Mouse (Mus musculus) hindbrain, embryonic 15.5 days (tissue): ENCODE measurements around the gene Dnaja2. TPM values are rescaled to one million over a fixed set of nuclear protein-coding genes. Genes with fewer than 3 reads are reported as not detected.
A peak's percentile ranks its signal among the peaks of the same experiment; 100 is the strongest.

ENCODE experiments used
- ATAC-seq: fragments of 200-750 bp; cut with Nextera tagmentation; 2 replicates; pipeline ENCODE4 v1.8.0; 2017; ENCODE audit warnings: low read depth, moderate number of reproducible peaks, moderate TSS enrichment; ENCODE audit not compliant: low FRiP score
- H3K27ac ChIP-seq: fragments of 300-500 bp; sonication (generic); replicated peaks from 2 replicates; pipeline ENCODE4 v1.5.1; 2015; ENCODE audit warnings: mild to moderate bottlenecking, inconsistent platforms
- H3K27me3 ChIP-seq: fragments of 300-500 bp; sonication (generic); 2 replicates; pipeline ENCODE4 v1.6.1; 2015; ENCODE audit warnings: control low read depth, inconsistent platforms
- H3K36me3 ChIP-seq: fragments of 300-500 bp; sonication (generic); 2 replicates; pipeline ENCODE4 v1.6.1; 2015; ENCODE audit warnings: control low read depth, inconsistent platforms
- H3K4me1 ChIP-seq: fragments of 300-500 bp; sonication (generic); replicated peaks from 2 replicates; pipeline ENCODE4 v1.6.1; 2015; ENCODE audit warnings: control low read depth, inconsistent platforms
- H3K4me2 ChIP-seq: fragments of 300-500 bp; sonication (generic); 2 replicates; pipeline ENCODE4 v1.6.1; 2015; ENCODE audit warnings: moderate library complexity, mild to moderate bottlenecking, inconsistent platforms
- H3K4me3 ChIP-seq: fragments of 300-500 bp; sonication (generic); 2 replicates; pipeline ENCODE4 v1.5.1; 2015; ENCODE audit warnings: mild to moderate bottlenecking, inconsistent platforms
- H3K9ac ChIP-seq: fragments of 300-500 bp; sonication (generic); 2 replicates; pipeline ENCODE4 v1.6.1; 2015; ENCODE audit warnings: inconsistent platforms
- H3K9me3 ChIP-seq: fragments of 300-500 bp; sonication (generic); 2 replicates; pipeline ENCODE4 v1.6.1; 2016; ENCODE audit warnings: control low read depth, inconsistent platforms
- WGBS: fragments of 180-500 bp; shearing (Covaris S2); methylation state at CpG from one replicate; pipeline ENCODE4 v1.1.7; 2015; 5-methylcytosine and 5-hydroxymethylcytosine counted together
- polyA plus RNA-seq: library from polyadenylated mRNA; unstranded; fragments of >200 nt; fragmentation: Nextera tagmentation; extraction: Ambion mirVana; gene quantifications from 2 replicates; pipeline ENCODE4 v1.2.1, GENCODE M21; 2015

Dnaja2 gene
- polyA plus RNA-seq = 167 and 168 TPM in 2 replicates

DNA sequence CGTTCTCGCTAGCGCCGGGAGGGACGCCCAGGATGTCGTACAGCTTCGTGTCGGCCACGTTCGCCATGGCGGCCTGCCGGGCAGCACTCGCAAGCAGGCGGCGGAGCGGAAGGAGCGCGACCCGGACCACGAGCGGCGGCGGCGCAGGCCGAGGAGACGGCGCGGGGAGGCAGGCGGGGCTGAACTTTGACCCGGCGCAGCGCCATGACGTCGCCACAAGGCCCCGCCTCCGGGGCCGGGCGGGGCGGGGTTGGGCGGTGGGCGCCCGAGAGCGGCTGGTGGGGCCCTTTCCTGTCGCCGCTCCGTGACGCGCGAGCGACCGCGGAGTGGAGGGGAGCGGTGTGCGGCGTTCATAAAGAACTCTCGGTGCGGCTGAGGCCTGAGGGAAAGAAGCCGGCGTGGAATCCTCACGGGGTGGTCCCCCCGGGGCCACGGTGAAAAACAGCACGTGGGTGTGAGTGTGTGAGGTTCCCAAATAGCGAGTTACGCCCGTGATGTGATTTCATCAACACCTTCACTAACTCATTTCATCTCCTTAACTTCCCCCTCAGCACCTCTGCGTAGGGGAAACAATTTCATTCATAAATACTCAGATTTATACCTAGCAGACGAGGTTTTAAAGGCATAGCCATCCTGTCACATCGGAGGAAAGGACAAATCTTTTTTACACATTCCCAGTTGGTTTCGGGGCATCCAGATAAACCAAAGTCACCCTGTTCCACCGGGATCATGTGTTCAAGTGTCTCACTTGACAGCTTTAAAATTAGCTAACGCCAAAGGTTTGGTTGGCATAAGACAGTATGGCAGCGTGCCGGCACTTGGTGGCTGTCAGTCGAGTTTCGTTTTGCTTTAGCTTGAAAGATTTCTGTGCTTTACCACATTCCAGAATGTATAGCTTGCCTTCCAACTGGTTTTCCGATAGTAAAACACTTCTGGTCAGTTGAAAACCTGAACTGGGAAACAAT is at the start of gene Dnaja2:
TSS of gene Dnaja2 (minus strand) at position 164 of the 965 bp plus-strand sequence.
- peak within 1 kb of the TSS; percentile 85 for H3K9ac ChIP-seq
- H3K4me2 ChIP-seq = peak within 1 kb of the TSS; percentile 83
- H3K4me1 ChIP-seq = peaks cover 28% of the 10 kb centered on the region
- peak within 1 kb of the TSS; percentile 93 for H3K27ac ChIP-seq
- ATAC-seq = peak; percentile 95
- peaks cover 18% of the 10 kb centered on the region for H3K36me3 ChIP-seq
- under 1% methylated on average over 58 of the region's 77 CpGs for WGBS
- H3K4me3 ChIP-seq = peak within 1 kb of the TSS; percentile 93
- H3K9me3 ChIP-seq = no peaks in the 10 kb centered on the region
- no peaks in the 10 kb centered on the region for H3K27me3 ChIP-seq

DNA sequence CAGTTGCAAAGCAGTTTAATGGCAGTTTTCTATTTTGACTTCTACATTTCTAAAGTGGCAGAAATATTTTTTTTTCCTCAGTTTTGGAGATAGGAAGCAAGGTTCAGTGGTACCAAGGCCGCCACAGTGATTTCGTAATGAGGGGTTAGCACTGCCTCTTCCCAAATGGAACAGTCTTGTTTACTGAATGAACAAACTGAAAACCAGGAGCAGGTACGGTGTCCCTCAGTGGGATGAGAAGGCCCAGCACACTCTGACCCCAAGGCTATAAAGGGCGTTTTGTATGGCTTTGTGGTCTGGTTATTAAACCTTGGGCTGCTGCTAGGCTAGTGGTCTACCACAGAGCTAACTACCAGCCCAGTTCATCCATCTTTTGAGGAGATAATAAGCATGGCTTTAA is 49.1 kb upstream of the Dnaja2 start:
- no peak overlapping the region for H3K4me3 ChIP-seq
- WGBS = 87% methylated on average over 4 of the region's 4 CpGs

GRCm38 (mm10) chr8:85603203-85603895 is 48.2 kb upstream of the Dnaja2 start:
- Histone ChIP-seq H3K4me3 (no peak overlapping the region), H3K36me3 (no peaks in the 10 kb centered on the region), H3K9me3 (no peaks in the 10 kb centered on the region), H3K4me2 (no peak overlapping the region), H3K27me3 (no peaks in the 10 kb centered on the region), H3K9ac (no peak overlapping the region), H3K27ac (no peak overlapping the region), H3K4me1 (no peaks in the 10 kb centered on the region)
- peak; percentile 51; the same call in 1 of the 2 replicates for ATAC-seq
- 40% methylated on average over 8 of the region's 8 CpGs for WGBS

More for the DNA sequence above, 49.1 kb upstream of the Dnaja2 start:
- Histone ChIP-seq H3K27me3 (no peaks in the 10 kb centered on the region), H3K27ac (no peak overlapping the region), H3K9me3 (no peaks in the 10 kb centered on the region), H3K36me3 (no peaks in the 10 kb centered on the region), H3K4me1 (no peaks in the 10 kb centered on the region), H3K4me2 (no peak overlapping the region), H3K9ac (no peak overlapping the region)
- no peak for ATAC-seq

DNA sequence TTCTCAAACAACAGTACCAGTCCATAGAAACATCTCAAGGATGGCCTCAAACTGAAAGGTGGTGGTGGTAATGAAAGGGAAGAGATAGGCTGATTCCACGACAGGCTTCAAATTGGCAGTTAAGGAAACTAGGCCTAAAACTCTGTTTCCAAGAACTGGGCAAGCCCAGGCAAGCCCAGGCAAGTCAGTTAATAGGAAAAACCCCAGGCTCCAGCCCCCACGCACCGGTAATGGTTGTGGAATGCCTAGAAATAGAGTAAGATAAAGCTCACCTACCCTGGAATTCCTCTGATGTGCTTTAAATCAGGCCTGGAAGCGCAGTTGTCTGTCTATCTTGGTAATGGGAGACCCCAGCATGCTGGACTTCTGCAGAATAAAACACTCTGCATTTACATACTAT is 47.6 kb upstream of the Dnaja2 start:
- no peak overlapping the region for H3K9ac ChIP-seq
- no peak for ATAC-seq
- no peaks in the 10 kb centered on the region for H3K36me3 ChIP-seq
- H3K27ac ChIP-seq = no peak overlapping the region
- H3K4me2 ChIP-seq = no peak overlapping the region
- WGBS = 88% methylated on average over 4 of the region's 4 CpGs
- H3K27me3 ChIP-seq = no peaks in the 10 kb centered on the region
- H3K9me3 ChIP-seq = no peaks in the 10 kb centered on the region
- no peak overlapping the region for H3K4me3 ChIP-seq
- no peaks in the 10 kb centered on the region for H3K4me1 ChIP-seq

GRCm38 (mm10) chr8:85601741-85602140 is 46.6 kb upstream of the Dnaja2 start:
- Histone ChIP-seq H3K27ac (no peak overlapping the region), H3K4me2 (no peak overlapping the region), H3K36me3 (no peaks in the 10 kb centered on the region), H3K4me3 (no peak overlapping the region), H3K9ac (no peak overlapping the region), H3K9me3 (no peaks in the 10 kb centered on the region), H3K4me1 (no peaks in the 10 kb centered on the region), H3K27me3 (no peaks in the 10 kb centered on the region)
- ATAC-seq = no peak
- WGBS = 85% methylated on average over 8 of the region's 8 CpGs

DNA sequence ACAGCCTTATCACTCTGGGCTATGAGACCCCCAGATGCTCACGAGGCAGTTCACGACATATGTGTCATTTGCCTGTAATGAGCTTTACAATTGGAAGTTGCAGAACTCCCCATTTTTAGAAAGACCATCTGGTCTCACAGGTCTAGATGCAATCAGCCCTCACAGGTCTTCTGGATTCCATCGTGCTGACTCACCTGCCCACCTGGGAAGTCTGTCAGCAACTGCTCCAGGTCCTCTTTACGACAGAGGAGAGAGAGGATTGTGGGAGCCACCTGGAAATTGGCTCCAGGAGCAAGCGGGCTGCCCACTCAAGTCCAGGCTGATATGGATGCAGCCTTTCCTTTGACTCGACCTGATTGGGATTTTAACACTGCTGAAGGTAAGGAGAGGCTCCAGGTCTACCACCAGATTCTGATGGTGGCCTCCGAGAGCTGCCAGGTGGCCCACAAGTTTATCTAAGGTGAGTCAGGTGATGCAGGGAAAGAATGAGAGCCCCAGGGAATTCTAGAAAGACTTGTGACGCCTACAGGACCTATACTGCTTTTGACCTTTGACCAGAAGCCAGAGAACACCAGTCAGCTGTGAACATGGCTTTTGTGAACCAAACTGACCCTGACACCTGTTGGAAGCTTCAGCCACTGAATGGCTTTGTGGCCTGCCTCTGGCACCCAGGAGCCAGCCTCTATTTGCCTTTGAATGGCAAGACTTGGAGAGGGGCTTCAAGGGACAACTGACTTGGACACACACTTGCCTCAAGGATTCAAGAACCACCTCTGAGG is 42.5 kb upstream of the Dnaja2 start:
- H3K9ac ChIP-seq = no peak overlapping the region
- H3K4me2 ChIP-seq = no peak overlapping the region
- no peak overlapping the region for H3K27ac ChIP-seq
- H3K27me3 ChIP-seq = no peaks in the 10 kb centered on the region
- WGBS = 70% methylated on average over 8 of the region's 8 CpGs
- no peak for ATAC-seq
- no peak overlapping the region for H3K4me3 ChIP-seq
- H3K4me1 ChIP-seq = no peaks in the 10 kb centered on the region
- H3K9me3 ChIP-seq = no peaks in the 10 kb centered on the region
- H3K36me3 ChIP-seq = no peaks in the 10 kb centered on the region

DNA sequence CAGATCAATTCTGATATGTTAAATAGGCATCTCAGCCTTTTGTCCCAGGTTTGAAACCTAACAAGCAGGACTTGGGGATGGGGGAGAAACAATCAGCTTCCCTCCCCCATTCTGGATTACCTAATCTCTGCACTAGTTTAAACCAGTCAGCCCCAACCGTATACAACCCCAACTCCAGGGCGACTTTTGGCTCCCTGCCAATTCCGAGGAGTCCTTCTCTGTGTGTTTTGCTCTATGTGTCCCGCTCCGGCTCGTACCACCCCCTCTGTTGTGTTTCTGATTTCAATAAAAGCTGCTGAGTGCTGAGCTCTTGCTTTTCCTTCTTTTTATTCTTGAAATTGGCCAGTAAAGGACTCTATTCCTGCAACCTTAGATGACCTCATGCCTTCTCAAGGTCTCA is 40.2 kb upstream of the Dnaja2 start:
- H3K27ac ChIP-seq = no peak overlapping the region
- no peaks in the 10 kb centered on the region for H3K27me3 ChIP-seq
- 48% methylated on average over 6 of the region's 6 CpGs for WGBS
- H3K4me3 ChIP-seq = no peak overlapping the region
- H3K9ac ChIP-seq = no peak overlapping the region
- no peak overlapping the region for H3K4me2 ChIP-seq
- no peaks in the 10 kb centered on the region for H3K36me3 ChIP-seq
- H3K9me3 ChIP-seq = no peaks in the 10 kb centered on the region
- no peaks in the 10 kb centered on the region for H3K4me1 ChIP-seq
- no peak for ATAC-seq

DNA sequence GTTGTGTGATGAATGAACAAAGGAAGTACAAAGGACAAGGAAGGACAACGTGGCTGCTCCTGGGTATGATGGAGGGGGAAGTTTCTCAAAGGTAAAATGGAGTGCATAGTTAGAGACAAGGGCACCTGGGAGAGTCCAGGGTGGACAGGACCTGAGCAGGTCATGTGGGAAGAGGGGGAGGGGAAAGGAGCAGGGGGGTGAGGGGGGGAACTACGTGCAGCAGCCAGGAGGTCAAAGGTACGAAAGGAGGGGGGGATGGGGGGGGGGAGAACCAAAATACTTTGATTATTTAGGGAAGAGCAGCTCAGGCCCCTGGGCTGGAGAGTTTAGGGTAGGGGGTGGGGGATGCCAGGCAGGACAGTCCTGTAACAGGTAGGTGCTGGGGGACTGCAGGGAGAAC is 39.8 kb upstream of the Dnaja2 start:
- WGBS = 35% methylated on average over 3 of the region's 3 CpGs

DNA sequence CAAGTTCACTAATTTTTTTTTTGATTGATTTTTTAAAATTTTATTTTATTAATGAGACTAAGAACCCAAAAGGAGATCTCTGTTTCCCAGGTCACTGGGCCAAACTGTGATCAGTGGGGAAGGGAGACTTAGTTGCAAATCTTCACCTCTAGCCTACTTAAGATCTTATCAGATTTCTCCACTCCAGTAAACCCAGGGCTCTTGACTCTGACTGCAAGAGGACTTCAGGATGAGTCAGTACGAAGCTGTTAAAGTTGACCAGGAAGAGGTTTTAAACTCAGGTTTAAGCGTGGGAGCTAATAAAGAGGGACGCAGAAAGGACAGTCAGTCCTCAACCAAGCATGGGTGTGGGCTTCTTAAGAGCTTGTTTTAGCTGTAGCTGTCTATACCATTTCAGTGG is 38.2 kb upstream of the Dnaja2 start:
- no peak for ATAC-seq
- Histone ChIP-seq H3K27me3 (no peaks in the 10 kb centered on the region), H3K36me3 (no peaks in the 10 kb centered on the region), H3K9me3 (no peaks in the 10 kb centered on the region), H3K4me2 (no peak overlapping the region), H3K27ac (no peak overlapping the region), H3K4me1 (no peaks in the 10 kb centered on the region), H3K9ac (no peak overlapping the region), H3K4me3 (no peak overlapping the region)
- 94% methylated on average over 3 of the region's 3 CpGs for WGBS

More for the DNA sequence above, 39.8 kb upstream of the Dnaja2 start:
- Histone ChIP-seq H3K27ac (no peak overlapping the region), H3K4me3 (no peak overlapping the region), H3K9ac (no peak overlapping the region), H3K4me2 (no peak overlapping the region), H3K4me1 (no peaks in the 10 kb centered on the region), H3K36me3 (no peaks in the 10 kb centered on the region), H3K27me3 (no peaks in the 10 kb centered on the region), H3K9me3 (no peaks in the 10 kb centered on the region)
- ATAC-seq = no peak

DNA sequence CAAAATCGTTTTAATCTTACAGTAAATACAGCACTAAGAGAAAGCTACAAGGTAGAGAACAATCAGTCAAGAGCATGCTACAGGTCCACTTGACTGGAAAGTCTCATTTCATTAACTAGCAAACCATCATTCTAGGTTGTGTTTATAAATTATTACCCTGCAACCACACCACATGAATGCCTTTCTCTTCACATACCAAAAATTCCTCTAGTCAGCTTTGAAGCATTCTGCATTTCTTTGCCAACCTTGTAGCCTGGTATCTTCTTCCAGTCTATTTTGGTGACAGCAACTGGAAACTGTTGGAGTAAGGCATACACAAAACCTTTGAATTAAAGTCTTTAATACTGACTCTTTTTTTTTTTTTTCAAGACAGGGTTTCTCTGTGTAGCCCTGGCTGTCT is 36.4 kb upstream of the Dnaja2 start:
- no peak overlapping the region for H3K4me3 ChIP-seq

DNA sequence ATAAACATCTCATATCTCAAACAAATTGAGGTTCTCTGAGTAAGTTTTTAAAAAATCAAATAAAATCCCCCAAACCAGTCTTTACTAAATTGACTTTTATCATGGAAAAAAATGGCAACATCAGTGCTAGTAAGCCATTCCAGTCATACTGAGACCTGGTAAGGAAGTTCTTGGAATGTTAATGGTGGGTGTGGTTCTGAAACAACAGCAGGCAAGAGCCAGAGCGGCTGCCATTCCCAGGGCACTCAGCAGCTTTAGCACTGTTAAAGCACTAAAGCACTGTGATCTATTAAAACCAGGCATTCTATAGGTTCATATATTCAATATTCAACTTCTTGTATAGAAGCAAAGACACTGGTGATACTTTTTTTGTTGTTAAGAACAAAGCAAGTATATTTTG is 35.1 kb upstream of the Dnaja2 start:
- no peaks in the 10 kb centered on the region for H3K4me1 ChIP-seq
- no peak overlapping the region for H3K4me3 ChIP-seq
- no peaks in the 10 kb centered on the region for H3K9me3 ChIP-seq
- 91% methylated on average over 1 of the region's 1 CpGs for WGBS
- no peak overlapping the region for H3K4me2 ChIP-seq
- no peak overlapping the region for H3K27ac ChIP-seq
- no peak overlapping the region for H3K9ac ChIP-seq
- H3K27me3 ChIP-seq = no peaks in the 10 kb centered on the region
- no peak for ATAC-seq
- H3K36me3 ChIP-seq = no peaks in the 10 kb centered on the region

More for the DNA sequence above, 36.4 kb upstream of the Dnaja2 start:
- no peaks in the 10 kb centered on the region for H3K36me3 ChIP-seq
- no peaks in the 10 kb centered on the region for H3K9me3 ChIP-seq
- H3K4me2 ChIP-seq = no peak overlapping the region
- no peak overlapping the region for H3K27ac ChIP-seq
- 95% methylated on average over 1 of the region's 1 CpGs for WGBS
- no peak for ATAC-seq
- H3K4me1 ChIP-seq = no peaks in the 10 kb centered on the region
- no peaks in the 10 kb centered on the region for H3K27me3 ChIP-seq
- H3K9ac ChIP-seq = no peak overlapping the region
